Mouse (Mus musculus) stomach, postnatal 0 days (tissue): ENCODE results near the gene Spag4.

Source experiments
- CTCF ChIP-seq: IDR thresholded peaks from 2 replicates; pipeline ENCODE4 v1.5.1; 2016; ENCODE audit warnings: antibody characterized with exemption, low read depth, mild to moderate bottlenecking, moderate library complexity
- EP300 ChIP-seq: optimal IDR thresholded peaks from 2 replicates; pipeline ENCODE3; 2016; ENCODE audit warnings: antibody characterized with exemption

GRCm38 (mm10) chr2:156042903-156043302, 22.1 kb upstream of the Spag4 start:
- TF ChIP-seq EP300 (no peak), CTCF (no peak)
